Mouse (Mus musculus) liver, embryonic 14.5 days (tissue): ENCODE data around the gene Gucy1a1. TPM values are rescaled to one million over a fixed set of nuclear protein-coding genes. Genes with fewer than 3 reads are reported as not detected.
A peak's percentile ranks its signal among the peaks of the same experiment; 100 is the strongest.
"Not testable (repeated sequence)": the region's sequence is repeated elsewhere in the genome, so short reads cannot be mapped to it uniquely, and the experiment has no call there.

ENCODE experiments used
- ATAC-seq: fragments of 200-750 bp; cut with Nextera tagmentation; 2 replicates; pipeline ENCODE4 v1.8.0; 2017; ENCODE audit warnings: moderate number of reproducible peaks, mild to moderate bottlenecking, moderate library complexity; ENCODE audit not compliant: insufficient read depth
- DNase-seq, 3 experiments: peaks; one replicate each; pipeline ENCODE4 v3.0.0-alpha.2; 2012 to 2013; ENCODE audit warnings: low read depth in 3 of 3, low spot score in 3 of 3
- H3K27ac ChIP-seq: fragments of 300-500 bp; sonication (generic); 2 replicates; pipeline ENCODE4 v1.5.1; 2014; ENCODE audit warnings: moderate library complexity, mild to moderate bottlenecking, control low read depth, inconsistent platforms
- H3K27me3 ChIP-seq: fragments of 300-500 bp; sonication (generic); 2 replicates; pipeline ENCODE4 v1.6.1; 2014; ENCODE audit warnings: mild to moderate bottlenecking, low read length, moderate library complexity; ENCODE audit not compliant: control insufficient read depth, insufficient read depth
- H3K36me3 ChIP-seq: fragments of 300-500 bp; sonication (generic); replicated peaks from 2 replicates; pipeline ENCODE4 v1.6.1; 2014; ENCODE audit warnings: low read depth; ENCODE audit not compliant: control insufficient read depth, insufficient read depth
- H3K4me1 ChIP-seq, 2 experiments: fragments of 200-500 bp in 1 of 2; fragments of 300-500 bp in 1 of 2; sonication (generic) in 1 of 2; replicated peaks; 2 replicates each; pipeline ENCODE4 v1.6.1; 2012 to 2014; ENCODE audit warnings: antibody characterized with exemption in 1 of 2, inconsistent platforms in 1 of 2, low read length in 1 of 2; ENCODE audit not compliant: control insufficient read depth in 2 of 2, insufficient read depth in 2 of 2
- H3K4me2 ChIP-seq: fragments of 300-500 bp; sonication (generic); 2 replicates; pipeline ENCODE4 v1.6.1; 2014; ENCODE audit warnings: low read depth, mild to moderate bottlenecking, control low read depth, moderate library complexity
- H3K4me3 ChIP-seq, 2 experiments: fragments of 200-500 bp in 1 of 2; fragments of 300-500 bp in 1 of 2; sonication (generic) in 1 of 2; 2 replicates each; pipeline ENCODE4 v1.5.1; 2012 to 2014; ENCODE audit warnings: low read depth in 2 of 2, low read length in 2 of 2, mild to moderate bottlenecking in 2 of 2, control low read depth in 1 of 2, inconsistent platforms in 1 of 2, moderate library complexity in 1 of 2; ENCODE audit not compliant: insufficient read depth in 1 of 2
- H3K9ac ChIP-seq: fragments of 300-500 bp; sonication (generic); replicated peaks from 2 replicates; pipeline ENCODE4 v1.6.1; 2014; ENCODE audit warnings: mild to moderate bottlenecking, control low read depth, moderate library complexity
- H3K9me3 ChIP-seq: fragments of 300-500 bp; sonication (generic); 2 replicates; pipeline ENCODE4 v1.6.1; 2016; ENCODE audit warnings: low read length, mixed read lengths; ENCODE audit not compliant: control insufficient read depth
- CTCF ChIP-seq: IDR thresholded peaks from 2 replicates; pipeline ENCODE4 v1.5.1; 2016; ENCODE audit warnings: antibody characterized with exemption, low read depth, control low read depth
- EP300 ChIP-seq: IDR thresholded peaks from 2 replicates; pipeline ENCODE4 v1.6.1; 2016; ENCODE audit warnings: antibody characterized with exemption, low read depth
- WGBS: fragments of 180-500 bp; shearing (Covaris S2); extraction: QIAGEN DNeasy Blood & Tissue Kit; methylation state at CpG from one replicate; pipeline ENCODE4 v1.1.7; 2014; ENCODE audit not compliant: insufficient replicate concordance; 5-methylcytosine and 5-hydroxymethylcytosine counted together
- polyA plus RNA-seq, 2 experiments: library from polyadenylated mRNA; depleted of rRNA in 1 of 2; stranded (reverse) in 1 of 2; unstranded in 1 of 2; fragments of >200 nt; fragmentation: Nextera tagmentation in 1 of 2; extraction: Ambion mirVana in 1 of 2; gene quantifications; 2 replicates each; pipeline versions ENCODE4 v1.2.1 to v1.2.3; 2012 to 2014

The Gucy1a1 gene
- polyA plus RNA-seq, 2 experiments = 2.6 to 5.1 TPM

- no peak overlapping the region for H3K4me2 ChIP-seq
- 59% methylated on average over 1 of the region's 1 CpGs for WGBS
- H3K27ac ChIP-seq = no peak overlapping the region
- DNase-seq = no peak
- H3K9me3 ChIP-seq = no peaks in the 10 kb centered on the region
- H3K9ac ChIP-seq = no peak overlapping the region
- H3K27me3 ChIP-seq = no peaks in the 10 kb centered on the region
- no peaks in the 10 kb centered on the region for H3K4me1 ChIP-seq
- ATAC-seq = no peak
- no peaks in the 10 kb centered on the region for H3K36me3 ChIP-seq
- H3K4me3 ChIP-seq = no peak overlapping the region
- no peak for TF ChIP-seq EP300
- no peak for TF ChIP-seq CTCF
Observed at GRCm38 (mm10) chr3:82175501-82175900, 29.9 kb upstream of the Gucy1a1 start.

- Histone ChIP-seq H3K4me2 (no peak overlapping the region), H3K9ac (no peak overlapping the region), H3K27me3 (no peaks in the 10 kb centered on the region), H3K4me3 (no peak overlapping the region), H3K27ac (no peak overlapping the region), H3K4me1 (peaks cover 0 to 6% of the 10 kb centered on the region in 2 experiments; a peak in 1 of 4 replicates), H3K36me3 (no peaks in the 10 kb centered on the region), H3K9me3 (no peaks in the 10 kb centered on the region)
- DNase-seq (no peak), ATAC-seq (no peak)
- 54% methylated on average over 2 of the region's 2 CpGs for WGBS
- TF ChIP-seq EP300 = no peak
- TF ChIP-seq CTCF = no peak
Observed at GRCm38 (mm10) chr3:82167064-82167463, 21.5 kb upstream of the Gucy1a1 start.

DNA sequence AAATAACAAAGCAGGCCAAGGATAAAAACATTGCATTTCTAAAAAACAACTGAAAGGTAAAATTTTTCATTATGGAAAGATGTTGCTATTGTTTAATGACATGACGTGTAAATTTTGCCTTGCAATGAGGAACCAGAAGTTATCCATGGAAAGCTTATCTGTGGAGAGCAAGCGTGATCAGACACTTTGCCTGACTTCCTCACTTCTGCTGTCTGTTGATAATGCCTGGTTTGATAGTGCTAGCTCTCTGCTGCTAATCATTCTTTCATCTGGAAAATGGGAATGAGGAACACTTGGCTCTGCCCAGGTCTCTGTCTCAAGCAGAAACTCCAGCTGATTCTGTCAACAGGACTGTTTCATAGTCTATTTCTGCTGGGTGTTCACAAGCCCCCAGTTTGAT, 20.3 kb upstream of the Gucy1a1 start:
- Histone ChIP-seq H3K9me3 (no peaks in the 10 kb centered on the region), H3K27me3 (no peaks in the 10 kb centered on the region), H3K4me1 (peaks cover 0 to 6% of the 10 kb centered on the region in 2 experiments; a peak in 1 of 4 replicates), H3K4me3 (no peak overlapping the region), H3K27ac (no peak overlapping the region), H3K4me2 (no peak overlapping the region), H3K9ac (no peak overlapping the region), H3K36me3 (no peaks in the 10 kb centered on the region)
- WGBS = 17% methylated on average over 2 of the region's 2 CpGs
- no peak for ATAC-seq
- DNase-seq = no peak
- no peak for TF ChIP-seq CTCF
- peak; percentile 38; the same call in 1 of the 2 replicates for TF ChIP-seq EP300

GRCm38 (mm10) chr3:82162992-82163391, 17.4 kb upstream of the Gucy1a1 start:
- not testable (repeated sequence) for H3K4me2 ChIP-seq, H3K27ac ChIP-seq, ATAC-seq, DNase-seq, H3K36me3 ChIP-seq, H3K9ac ChIP-seq, H3K27me3 ChIP-seq, H3K9me3 ChIP-seq, H3K4me3 ChIP-seq, H3K4me1 ChIP-seq
- 25% methylated on average over 1 of the region's 1 CpGs for WGBS

DNA sequence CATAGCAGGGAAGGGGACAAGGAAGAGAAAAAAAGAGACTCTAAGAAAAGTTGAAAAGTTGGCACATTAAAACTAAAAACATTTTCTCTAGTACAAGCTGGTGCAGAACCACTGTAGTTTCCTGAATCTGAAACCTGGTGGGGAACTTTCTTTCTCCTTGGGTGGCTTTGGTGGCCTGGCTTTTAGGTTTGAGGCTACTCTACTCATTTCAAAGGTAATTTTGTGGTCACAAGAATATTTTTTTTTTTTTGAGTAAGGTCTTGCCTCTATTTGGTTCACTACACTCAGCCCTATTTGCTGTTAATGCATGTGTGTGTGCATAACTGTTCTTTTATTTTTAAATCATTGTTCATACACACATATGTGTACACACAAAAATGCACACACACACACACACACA, 389 bp upstream of the Gucy1a1 start:
- no peak for TF ChIP-seq CTCF
- no peak for TF ChIP-seq EP300
- H3K4me2 ChIP-seq = no peak overlapping the region
- no peak for ATAC-seq

GRCm38 (mm10) chr3:82144725-82145125, 864 bp downstream of the Gucy1a1 start:
- WGBS = 14% methylated on average over 14 of the region's 14 CpGs
- no peak for TF ChIP-seq EP300
- no peak for TF ChIP-seq CTCF
- Histone ChIP-seq H3K27ac (no peak overlapping the region), H3K9me3 (no peaks in the 10 kb centered on the region), H3K36me3 (no peaks in the 10 kb centered on the region), H3K4me3 (peak overlapping the region; percentile 34 to 59), H3K4me1 (no peaks in the 10 kb centered on the region; a peak in 1 of 4 replicates), H3K9ac (no peak overlapping the region), H3K4me2 (peak overlapping the region; percentile 31), H3K27me3 (no peaks in the 10 kb centered on the region)
- ATAC-seq = no peak
- no peak for DNase-seq

More for the DNA sequence above, 389 bp upstream of the Gucy1a1 start:
- no peaks in the 10 kb centered on the region for H3K36me3 ChIP-seq
- no peak overlapping the region for H3K27ac ChIP-seq
- no peaks in the 10 kb centered on the region for H3K9me3 ChIP-seq
- no peak overlapping the region for H3K9ac ChIP-seq
- H3K4me1 ChIP-seq = no peaks in the 10 kb centered on the region; a peak in 1 of 4 replicates
- no peak for DNase-seq
- no peaks in the 10 kb centered on the region for H3K27me3 ChIP-seq
- no peak overlapping the region for H3K4me3 ChIP-seq
